In genomic region chr6:83879815-83880214, GRCm38 (mm10) we compare ENCODE assay signal across 8 mouse cellular contexts. TPM values are rescaled to one million over a fixed set of nuclear protein-coding genes. Genes with fewer than 3 reads are reported as not detected.
A peak's percentile ranks its signal among the peaks of the same experiment; 100 is the strongest.
DNase-seq lines count a peak whose midpoint lies in the region; ATAC-seq and TF ChIP-seq lines count a peak whose summit lies in the region.

No protein-coding gene starts in this region.

- peak overlapping the region; percentile 53 for H3K4me2 ChIP-seq in heart, embryonic 14.5 days (ENCODE audit: low read length)

- WGBS in heart, embryonic 14.5 days, result 4% methylated on average over 4 of the region's 4 CpGs

- no peaks in the 10 kb centered on the region for H3K4me1 ChIP-seq in heart, embryonic 14.5 days (ENCODE audit: control insufficient read depth in 2 of 2, insufficient read depth in 2 of 2, low read length in 2 of 2)

- H3K27ac ChIP-seq in left cerebral cortex, adult 2 months, result no peak overlapping the region
- H3K27ac ChIP-seq in heart, embryonic 14.5 days (replicated peaks in 1 of 2; ENCODE audit: control insufficient read depth in 1 of 2, insufficient read depth in 1 of 2, low read depth in 2 of 2, low read length in 2 of 2), result no peak overlapping the region

- peak; percentile 81 for TF ChIP-seq CTCF in left cerebral cortex, adult 2 months (IDR thresholded peaks at IDR 0.05)

- peak; percentile 40 to 50 for DNase-seq in left cerebral cortex, adult 2 months (ENCODE audit: extremely low spot score in 1 of 2, low spot score in 2 of 2)
- DNase-seq in left cerebral cortex, adult 11 months (ENCODE audit: low spot score), result no peak
- peak; percentile 69 for DNase-seq in MN1 (ENCODE audit: low spot score)
- DNase-seq in cerebellum, postnatal 10 days, result peak; percentile 71 to 81
- DNase-seq in left cerebral cortex, postnatal 14 days (ENCODE audit: low spot score in 2 of 2), result peak; percentile 66 to 78
- peak; percentile 75 for DNase-seq in naive thymus-derived CD4-positive, alpha-beta T cell, adult 2 months (ENCODE audit: low read depth)
- no peak for DNase-seq in ovary, adult 18-20 months (ENCODE audit: low spot score)

- no peaks in the 10 kb centered on the region for H3K36me3 ChIP-seq in heart, embryonic 14.5 days (ENCODE audit: control insufficient read depth, insufficient read depth, low read length)

- H3K27me3 ChIP-seq in heart, embryonic 14.5 days (ENCODE audit: control insufficient read depth, insufficient read depth, low read length), result no peaks in the 10 kb centered on the region

- no peak for ATAC-seq in heart, embryonic 14.5 days (ENCODE audit: insufficient number of reproducible peaks, insufficient read depth, low FRiP score, low read depth)

- intact Hi-C loops in left cerebral cortex, adult 2 months (cut with DNase I), result loop anchor here (2.0 kb wide), 2 partner anchors 35 to 181 kb away; no protein-coding TSS in a partner anchor
- intact Hi-C loops in left cerebral cortex, postnatal 14 days (cut with DNase I), result loop anchor here (1.0 to 2.0 kb wide), 2 partner anchors 35 to 181 kb away; no protein-coding TSS in a partner anchor

- H3K4me3 ChIP-seq in left cerebral cortex, adult 2 months, result no peak overlapping the region
- no peak overlapping the region for H3K4me3 ChIP-seq in heart, embryonic 14.5 days (ENCODE audit: control insufficient read depth in 1 of 2, insufficient read depth in 1 of 2, low read depth in 1 of 2, low read length in 2 of 2)

- H3K9me3 ChIP-seq in heart, embryonic 14.5 days (ENCODE audit: control insufficient read depth, low read length), result no peaks in the 10 kb centered on the region

- H3K9ac ChIP-seq in heart, embryonic 14.5 days (ENCODE audit: low read length), result peak overlapping the region; percentile 45; the same call in 1 of the 2 replicates

RNA-seq across cellular contexts. Expression of gene Zfp638, which starts 12.9 kb away (rescaled TPM):
- 100 to 1,000 TPM; 132 to 134 TPM for total RNA-seq in left cerebral cortex, adult 2 months (2021)
- 51.1 and 52.3 TPM in 2 replicates for polyA plus RNA-seq in heart, embryonic 14.5 days (2014; fragmentation: Nextera tagmentation; extraction: Ambion mirVana)
- total RNA-seq in left cerebral cortex, postnatal 14 days (2021), result 100 to 1,000 TPM; 112 to 116 TPM

RNA-seq across cellular contexts. Expression of gene Paip2b, which starts 48.3 kb away (rescaled TPM):
- total RNA-seq in left cerebral cortex, adult 2 months (2021), result 10 to 100 TPM; 47.7 to 61.7 TPM
- 11.1 and 14.9 TPM in 2 replicates for polyA plus RNA-seq in heart, embryonic 14.5 days (2014; fragmentation: Nextera tagmentation; extraction: Ambion mirVana)
- total RNA-seq in left cerebral cortex, postnatal 14 days (2021), result 10 to 100 TPM; 49.1 to 51.0 TPM

Comparison
In these comparisons a context has a peak if more than half of its experiments do, and no peak if none do; other contexts are left out.
1. DNase-seq: peak in left cerebral cortex, adult 2 months (2 of 2), MN1 (single experiment), cerebellum, postnatal 10 days (2 of 2), left cerebral cortex, postnatal 14 days (2 of 2) and naive thymus-derived CD4-positive, alpha-beta T cell, adult 2 months (single experiment); none in left cerebral cortex, adult 11 months (single experiment) and ovary, adult 18-20 months (single experiment).